In the genomic region with DNA sequence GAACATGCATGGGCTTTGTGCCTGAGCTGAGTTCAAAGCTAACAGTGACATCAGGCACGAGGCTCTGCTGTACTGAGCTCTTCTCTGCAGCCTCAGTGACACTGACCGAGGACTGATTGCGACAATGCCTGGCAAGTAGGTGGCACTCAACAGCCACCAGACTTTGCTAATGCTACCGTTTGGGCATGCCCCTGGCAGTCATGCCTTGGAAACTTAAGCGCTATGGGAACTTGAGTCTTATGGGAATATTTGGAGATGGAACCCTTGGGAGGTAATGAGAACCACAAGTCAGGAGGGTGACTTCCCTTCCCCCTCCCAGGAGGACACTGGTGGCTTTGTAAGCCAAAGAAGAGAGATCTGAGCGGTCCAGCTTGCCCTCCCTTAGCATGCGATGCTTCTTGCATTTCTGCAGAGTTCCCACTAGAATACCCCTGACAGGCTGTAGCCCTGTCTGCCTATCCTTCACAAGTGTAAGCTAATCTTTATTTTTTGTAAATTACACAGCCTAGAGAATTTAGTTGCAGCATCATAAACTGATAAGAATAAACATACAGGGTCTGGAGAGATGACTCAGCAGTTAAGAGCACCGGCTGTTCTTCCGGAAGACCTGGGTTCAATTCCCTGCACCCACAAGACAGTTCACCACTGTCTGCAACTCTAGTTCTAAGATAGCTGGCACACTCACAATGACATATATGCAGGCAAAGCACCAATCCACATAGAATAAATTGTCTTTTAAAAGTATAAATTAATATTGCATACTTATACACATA, we compare ENCODE assay signal across 8 mouse cellular contexts.
DNase-seq lines count a peak whose midpoint lies in the region; ATAC-seq lines count a peak whose summit lies in the region.

No protein-coding gene starts in this region.

- H3K27ac ChIP-seq in hindbrain, embryonic 16.5 days (ENCODE audit: low read depth, low read length), result no peak overlapping the region
- H3K27ac ChIP-seq in hindbrain, embryonic 14.5 days, result no peak overlapping the region
- 0 out of 2 replicates have a peak overlapping the region, but pooled peaks have one; percentile 1 for H3K27ac ChIP-seq in liver, embryonic 12.5 days
- H3K27ac ChIP-seq in forebrain, embryonic 10.5 days, result no peak overlapping the region

- H3K9me3 ChIP-seq in hindbrain, embryonic 16.5 days (ENCODE audit: control insufficient read depth, low read length), result no peaks in the 10 kb centered on the region
- no peaks in the 10 kb centered on the region for H3K9me3 ChIP-seq in hindbrain, embryonic 14.5 days (ENCODE audit: control insufficient read depth, low read length)
- no peaks in the 10 kb centered on the region for H3K9me3 ChIP-seq in liver, embryonic 12.5 days (replicated peaks)
- H3K9me3 ChIP-seq in forebrain, embryonic 10.5 days, result no peaks in the 10 kb centered on the region

- H3K4me3 ChIP-seq in hindbrain, embryonic 16.5 days (ENCODE audit: low read length), result no peak overlapping the region
- H3K4me3 ChIP-seq in hindbrain, embryonic 14.5 days (replicated peaks; ENCODE audit: low read length), result no peak overlapping the region
- no peak overlapping the region for H3K4me3 ChIP-seq in liver, embryonic 12.5 days
- no peak overlapping the region for H3K4me3 ChIP-seq in forebrain, embryonic 10.5 days

- 0 out of 2 replicates have a peak, but pooled peaks have one; percentile 35 for ATAC-seq in hindbrain, embryonic 16.5 days
- no peak for ATAC-seq in hindbrain, embryonic 14.5 days (ENCODE audit: low FRiP score)
- ATAC-seq in liver, embryonic 12.5 days, result peak; percentile 40; the same call in 1 of the 2 replicates

- H3K4me2 ChIP-seq in hindbrain, embryonic 16.5 days (ENCODE audit: low read length), result peak overlapping the region; percentile 8; the same call in 1 of the 2 replicates
- H3K4me2 ChIP-seq in hindbrain, embryonic 14.5 days (replicated peaks), result no peak overlapping the region
- H3K4me2 ChIP-seq in liver, embryonic 12.5 days, result peak overlapping the region; percentile 39

- H3K9ac ChIP-seq in hindbrain, embryonic 16.5 days (ENCODE audit: low read depth, low read length), result no peak overlapping the region
- H3K9ac ChIP-seq in hindbrain, embryonic 14.5 days, result no peak overlapping the region
- no peak overlapping the region for H3K9ac ChIP-seq in liver, embryonic 12.5 days

- DNase-seq in hindbrain, embryonic 14.5 days (ENCODE audit: low spot score), result no peak
- DNase-seq in ES-CJ7 (ENCODE audit: low read depth, low spot score), result peak; percentile 30
- peak; percentile 16 for DNase-seq in cerebellum, adult 11 months
- no peak for DNase-seq in testis, postnatal 10 days (ENCODE audit: low spot score)
- no peak for DNase-seq in ovary, adult 18-20 months (ENCODE audit: low spot score)
- no peak for DNase-seq in forebrain, embryonic 10.5 days (ENCODE audit: extremely low spot score, low spot score)

- H3K27me3 ChIP-seq in hindbrain, embryonic 16.5 days (replicated peaks; ENCODE audit: control insufficient read depth, insufficient read depth, low read length), result no peaks in the 10 kb centered on the region
- H3K27me3 ChIP-seq in hindbrain, embryonic 14.5 days (ENCODE audit: control insufficient read depth, insufficient read depth, low read length), result no peaks in the 10 kb centered on the region
- H3K27me3 ChIP-seq in liver, embryonic 12.5 days (replicated peaks), result no peaks in the 10 kb centered on the region
- peaks cover 32% of the 10 kb centered on the region for H3K27me3 ChIP-seq in forebrain, embryonic 10.5 days (ENCODE audit: poor library complexity, severe bottlenecking)

- no peaks in the 10 kb centered on the region for H3K4me1 ChIP-seq in hindbrain, embryonic 16.5 days (ENCODE audit: control insufficient read depth, insufficient read depth, low read depth, low read length)
- H3K4me1 ChIP-seq in hindbrain, embryonic 14.5 days (replicated peaks; ENCODE audit: control insufficient read depth, insufficient read depth, low read length), result no peaks in the 10 kb centered on the region; the same call in 1 of the 2 replicates
- H3K4me1 ChIP-seq in liver, embryonic 12.5 days, result peaks cover 14% of the 10 kb centered on the region
- peaks cover 10% of the 10 kb centered on the region for H3K4me1 ChIP-seq in forebrain, embryonic 10.5 days

- H3K36me3 ChIP-seq in hindbrain, embryonic 16.5 days (ENCODE audit: control insufficient read depth, insufficient read depth, low read length), result no peaks in the 10 kb centered on the region
- H3K36me3 ChIP-seq in hindbrain, embryonic 14.5 days (replicated peaks; ENCODE audit: control insufficient read depth, insufficient read depth), result no peaks in the 10 kb centered on the region
- no peaks in the 10 kb centered on the region for H3K36me3 ChIP-seq in liver, embryonic 12.5 days
- H3K36me3 ChIP-seq in forebrain, embryonic 10.5 days (replicated peaks), result no peaks in the 10 kb centered on the region

- WGBS in hindbrain, embryonic 16.5 days, result 38% methylated on average over 9 of the region's 9 CpGs
- 41% methylated on average over 9 of the region's 9 CpGs for WGBS in hindbrain, embryonic 14.5 days
- 26% methylated on average over 9 of the region's 9 CpGs for WGBS in liver, embryonic 12.5 days (ENCODE audit: insufficient replicate concordance)
- 35% methylated on average over 9 of the region's 9 CpGs for WGBS in forebrain, embryonic 10.5 days

Comparison
In these comparisons a context has a peak if more than half of its experiments do, and no peak if none do; other contexts are left out.
1. DNase-seq: peak in ES-CJ7 (single experiment) and cerebellum, adult 11 months (single experiment); none in hindbrain, embryonic 14.5 days (single experiment), testis, postnatal 10 days (single experiment), ovary, adult 18-20 months (single experiment) and forebrain, embryonic 10.5 days (single experiment).